Mouse (Mus musculus): Measurements from ENCODE around the gene Ccnk.

The Ccnk gene

DNA sequence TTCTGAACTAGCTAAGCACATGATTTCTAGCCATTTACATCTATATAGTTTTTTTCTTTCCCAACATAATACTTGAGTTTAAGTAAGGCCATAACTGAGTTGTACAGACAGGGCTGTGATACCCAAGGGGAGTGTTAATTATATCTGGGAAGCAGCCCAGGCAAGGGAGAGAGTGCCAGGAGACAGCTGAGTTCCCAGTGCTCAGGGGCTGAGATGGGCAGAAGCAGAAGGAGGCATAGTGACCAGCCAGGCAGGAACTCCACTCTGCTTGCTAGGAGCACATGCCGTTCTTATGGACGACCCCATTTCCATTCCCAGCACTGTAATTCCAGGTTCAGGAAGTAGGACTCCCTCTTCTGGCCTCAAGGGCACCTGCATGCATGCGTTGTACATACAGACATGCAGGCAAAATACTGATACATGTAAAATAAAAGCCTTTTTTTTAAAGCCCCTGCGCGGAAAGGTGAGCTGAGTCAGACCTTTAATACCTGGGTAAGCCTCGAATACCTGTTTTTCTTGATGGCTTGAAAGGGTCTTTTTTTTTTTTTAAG, 8.2 kb downstream of the Ccnk start:
- CTCF ChIA-PET, result no interaction called here

DNA sequence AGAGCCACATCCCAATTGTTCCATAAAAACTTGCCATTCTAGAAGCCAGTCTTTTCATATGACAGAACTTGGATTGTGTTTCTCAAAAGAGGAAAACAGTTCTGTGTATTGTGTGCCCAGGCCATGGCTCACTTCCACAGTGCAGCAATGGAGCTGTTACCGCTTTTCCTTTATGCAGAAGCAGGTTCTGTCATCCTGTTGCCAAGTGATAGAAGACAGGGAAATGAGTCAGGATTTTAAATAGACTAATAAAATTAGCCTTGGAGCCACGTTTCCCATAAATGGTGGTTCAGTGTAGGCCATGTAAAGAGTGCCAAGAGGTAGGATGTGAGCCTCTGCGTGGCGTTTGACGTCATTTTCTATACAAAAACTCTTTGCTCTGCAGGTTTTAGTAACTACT, 14.5 kb downstream of the Ccnk start:
- CTCF ChIA-PET, result no interaction called here

DNA sequence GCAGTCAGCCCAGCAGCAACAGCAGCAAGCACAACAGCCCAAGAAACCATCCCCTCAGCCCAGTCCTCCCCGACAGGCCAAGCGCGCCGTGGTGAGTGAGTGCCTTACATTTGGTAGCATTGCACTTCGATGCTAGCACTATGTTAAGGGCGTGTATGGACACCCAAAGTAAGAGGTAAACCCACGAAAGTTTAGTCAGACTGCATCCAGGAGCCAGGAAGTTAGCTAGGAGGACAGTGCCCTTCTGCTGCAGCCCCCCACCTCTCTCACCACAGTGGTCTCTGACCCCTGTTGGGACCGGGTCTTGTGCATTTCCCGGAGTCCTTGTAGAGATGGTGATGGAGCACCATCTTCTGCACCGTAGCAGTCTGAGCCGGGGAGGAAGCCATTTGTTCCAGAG, 16.4 kb downstream of the Ccnk start:
- CTCF ChIA-PET, result no interaction called here

DNA sequence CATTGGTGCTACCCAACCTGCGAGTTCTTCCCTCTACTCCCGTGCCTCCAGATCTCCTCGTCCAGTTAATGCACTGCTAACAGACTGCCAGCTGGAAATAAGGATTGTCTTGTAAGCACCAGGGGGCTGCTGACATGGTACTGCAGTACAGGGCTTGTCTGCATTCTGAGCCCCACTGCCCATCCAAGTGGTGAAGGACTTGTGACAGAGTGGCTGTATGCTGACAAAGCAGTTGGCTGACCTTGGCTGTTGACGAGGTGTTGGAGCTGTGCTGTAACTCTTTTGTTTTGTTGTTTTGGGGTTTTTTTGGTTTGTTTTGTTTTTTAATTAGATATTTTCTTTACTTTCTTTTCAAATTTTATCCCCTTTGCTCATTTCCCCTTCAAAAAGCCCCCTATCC, 19.1 kb downstream of the Ccnk start:
- CTCF ChIA-PET, result no interaction called here

DNA sequence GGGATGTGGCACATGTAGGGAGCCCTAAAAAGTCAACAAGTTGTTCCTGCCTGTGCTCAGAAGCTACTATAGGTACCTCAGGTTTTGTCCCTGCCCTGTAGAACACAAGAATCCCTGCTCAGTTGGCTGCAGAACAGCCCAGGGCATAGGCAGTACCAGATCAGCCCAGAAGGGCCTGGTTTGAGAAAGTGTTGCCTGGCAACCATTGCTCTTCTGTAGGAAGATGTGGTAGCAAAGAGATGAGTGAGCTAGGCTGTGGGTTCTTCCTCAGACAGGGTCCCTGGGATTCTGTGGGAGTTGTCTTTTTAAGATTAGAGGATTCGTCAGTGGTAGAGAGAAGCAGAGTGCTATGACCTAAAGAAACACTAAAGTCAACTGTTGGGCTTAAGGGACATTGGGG, 20.7 kb downstream of the Ccnk start:
- CTCF ChIA-PET, result interaction anchor here (0.8 kb wide), 1 partner anchor 9 kb away, joined by 3 read pairs; no protein-coding TSS in a partner anchor

DNA sequence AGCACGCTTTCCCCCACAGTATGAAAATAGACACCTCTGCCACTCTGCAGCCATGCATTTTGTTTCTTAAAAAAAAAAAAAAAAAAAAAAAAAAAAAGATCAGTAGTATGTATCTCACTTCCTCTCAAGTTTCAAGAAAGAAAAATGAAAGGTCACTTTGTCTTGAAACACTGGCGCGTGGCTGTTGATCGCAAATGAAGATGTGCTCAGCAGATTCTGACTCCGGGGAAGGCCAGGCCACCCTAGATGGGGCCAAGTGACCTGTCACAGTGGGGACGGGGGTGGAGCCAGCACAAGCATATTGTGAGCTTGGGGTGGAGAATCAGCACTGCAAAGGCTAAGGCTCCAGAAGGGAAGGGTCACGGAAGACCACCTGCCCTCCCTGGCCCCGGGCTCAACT, 24.5 kb downstream of the Ccnk start:
- CTCF ChIA-PET, result no interaction called here

DNA sequence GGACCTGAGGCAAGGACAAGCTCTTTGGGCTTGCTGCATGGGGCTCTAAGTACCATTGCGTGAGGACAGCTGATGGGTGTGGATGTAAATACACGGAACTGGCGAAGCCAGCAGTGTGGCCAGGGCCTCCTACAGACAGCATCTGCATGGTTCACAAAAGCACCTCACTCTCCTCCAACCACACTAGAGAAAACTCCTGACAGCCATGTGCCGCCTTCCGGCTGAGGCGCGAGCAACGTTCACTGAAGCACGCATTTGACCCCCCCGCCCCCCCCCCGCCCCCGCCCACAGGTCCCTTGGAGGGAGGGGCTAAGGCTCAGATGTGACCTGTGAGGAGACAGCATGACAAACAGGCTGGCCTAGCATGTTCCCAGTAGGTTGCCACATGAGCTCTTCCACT, 25.6 kb downstream of the Ccnk start:
- CTCF ChIA-PET, result interaction anchor here (0.8 kb wide), 1 partner anchor 22 kb away, joined by 3 read pairs; no protein-coding TSS in a partner anchor

DNA sequence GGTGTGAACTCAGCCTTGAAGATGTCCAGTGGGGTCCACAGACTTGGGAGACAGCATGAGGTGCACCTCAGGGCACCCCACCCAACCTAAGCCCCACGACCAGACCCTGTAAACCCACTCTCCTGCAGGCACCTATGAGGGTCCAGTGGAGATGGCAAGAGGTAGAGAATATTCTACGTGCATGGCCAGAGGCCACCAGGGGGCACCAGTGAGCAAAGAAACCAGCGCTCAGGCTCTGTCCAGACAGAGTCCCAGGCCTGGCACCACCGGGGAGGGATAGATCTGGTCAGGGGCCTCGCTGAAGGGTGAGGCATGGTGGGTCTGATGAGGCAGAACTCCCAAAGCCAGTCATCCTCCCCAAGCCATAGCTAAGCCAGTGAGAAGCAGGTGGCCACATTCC, 27.3 kb downstream of the Ccnk start:
- CTCF ChIA-PET, result interaction anchor here (1.5 kb wide), 1 partner anchor 86 kb away, joined by 4 read pairs; no protein-coding TSS in a partner anchor

DNA sequence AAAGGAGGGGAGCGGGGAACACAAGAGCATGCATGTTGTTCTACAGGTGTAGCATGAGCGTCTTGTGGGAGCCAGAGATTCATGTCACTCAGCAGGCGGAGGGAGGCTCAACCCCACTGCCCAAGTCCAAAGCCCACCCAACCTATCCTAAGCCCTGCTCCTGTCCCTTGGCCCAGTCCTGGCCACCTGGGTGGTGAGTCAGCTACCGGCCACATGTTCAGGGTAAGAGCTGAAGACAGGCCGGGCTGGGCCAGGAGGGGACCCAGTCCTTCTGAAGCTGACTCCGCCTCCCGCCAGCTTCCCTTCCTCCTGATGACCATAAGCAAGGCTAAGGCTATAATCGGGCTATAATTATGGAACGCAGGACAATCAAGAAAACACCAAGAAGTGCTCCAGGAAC, 28.8 kb downstream of the Ccnk start:
- CTCF ChIA-PET, result no interaction called here

DNA sequence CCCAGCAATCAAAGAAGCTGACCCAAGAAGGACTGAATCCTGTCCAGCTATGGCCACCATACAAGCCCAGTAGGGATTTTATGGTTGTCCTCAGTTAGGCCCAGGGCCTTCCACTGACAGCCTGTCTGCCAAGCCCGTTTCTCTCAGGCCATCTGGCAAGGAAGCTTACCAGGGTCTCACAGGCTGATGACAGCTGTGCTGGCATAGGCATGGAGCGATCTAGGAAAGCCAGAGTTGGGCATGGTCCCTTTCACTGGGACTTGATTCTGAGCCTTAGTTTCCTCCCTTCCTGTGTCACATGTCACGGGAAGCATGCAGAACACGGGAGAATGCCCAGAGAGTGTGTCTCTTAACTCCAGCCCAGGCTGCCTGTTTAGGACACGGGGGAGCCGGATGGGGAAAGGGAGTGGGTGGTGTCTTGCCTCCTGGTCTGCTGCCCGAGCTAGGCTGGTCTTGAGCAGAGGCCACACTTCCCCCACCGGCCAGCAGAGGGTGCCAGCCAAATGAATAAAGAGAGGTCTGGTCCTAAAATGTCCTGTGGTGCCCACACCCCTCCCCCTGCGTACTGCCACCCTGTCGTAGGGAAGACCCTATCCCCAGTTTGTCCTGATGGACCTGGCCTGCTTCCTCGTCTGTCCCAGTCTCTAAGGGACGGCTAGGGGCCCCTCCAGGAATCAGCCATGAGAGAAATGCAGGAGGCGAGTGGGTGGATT, 29.5 kb downstream of the Ccnk start:
- CTCF ChIA-PET, result no interaction called here

DNA sequence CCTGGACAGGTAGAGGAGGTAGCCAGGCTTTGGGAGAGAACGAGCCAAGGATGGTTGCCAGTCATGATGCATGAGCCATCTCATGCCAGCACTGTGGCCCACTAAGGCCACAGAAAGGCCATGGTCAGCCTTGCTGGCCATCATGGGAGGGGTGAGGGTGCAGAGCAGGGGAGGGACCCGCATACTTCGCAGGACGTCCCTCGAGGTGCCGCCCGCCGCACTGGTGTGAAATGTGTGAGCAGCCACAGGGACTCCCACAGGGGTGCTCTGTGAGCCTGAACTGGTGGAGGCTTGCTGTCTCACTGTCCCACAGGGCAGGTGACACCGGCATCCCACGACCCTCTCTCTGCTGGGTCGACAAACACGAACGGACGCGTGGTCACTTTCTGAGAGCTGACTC, 31.2 kb downstream of the Ccnk start:
- CTCF ChIA-PET, result no interaction called here

DNA sequence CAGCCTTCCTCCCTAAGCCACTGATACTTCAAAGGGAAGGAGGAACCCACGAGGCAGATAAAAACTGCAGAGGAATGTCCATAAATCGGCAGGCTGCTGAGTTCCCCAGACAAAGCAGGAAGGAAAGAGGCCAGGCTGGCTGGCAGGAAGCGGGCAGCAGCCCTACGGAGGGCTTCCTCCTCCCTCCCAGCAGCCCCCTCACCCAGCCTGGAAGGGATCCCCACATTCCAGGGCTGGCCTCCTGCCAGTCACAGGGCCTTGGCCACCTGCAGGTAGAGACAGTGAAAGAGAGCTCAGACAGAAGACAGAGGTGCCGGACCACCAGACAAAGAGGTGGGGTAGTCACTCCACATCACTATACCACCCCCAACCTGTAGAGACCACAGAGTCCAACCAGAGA, 32.7 kb downstream of the Ccnk start:
- CTCF ChIA-PET, result no interaction called here

DNA sequence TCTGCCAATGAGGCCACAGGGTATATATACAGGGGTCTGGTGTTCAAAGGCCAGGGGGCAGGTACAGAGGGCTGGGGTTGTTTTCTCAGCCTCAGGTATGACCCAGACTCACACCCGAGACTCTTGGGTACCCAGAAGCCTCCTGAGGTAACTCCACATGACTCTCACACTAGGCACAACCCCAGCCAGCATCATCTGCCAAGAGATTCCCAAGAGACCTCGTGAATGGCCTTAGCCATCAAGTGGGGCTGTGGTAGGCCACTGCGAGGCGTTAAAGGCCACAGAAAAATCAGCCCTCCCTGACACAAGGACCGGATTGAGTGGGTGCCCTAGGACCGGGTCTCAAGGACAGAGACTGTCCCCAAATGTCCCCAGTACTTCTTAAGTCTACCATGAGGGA, 33.1 kb downstream of the Ccnk start:
- CTCF ChIA-PET, result no interaction called here

DNA sequence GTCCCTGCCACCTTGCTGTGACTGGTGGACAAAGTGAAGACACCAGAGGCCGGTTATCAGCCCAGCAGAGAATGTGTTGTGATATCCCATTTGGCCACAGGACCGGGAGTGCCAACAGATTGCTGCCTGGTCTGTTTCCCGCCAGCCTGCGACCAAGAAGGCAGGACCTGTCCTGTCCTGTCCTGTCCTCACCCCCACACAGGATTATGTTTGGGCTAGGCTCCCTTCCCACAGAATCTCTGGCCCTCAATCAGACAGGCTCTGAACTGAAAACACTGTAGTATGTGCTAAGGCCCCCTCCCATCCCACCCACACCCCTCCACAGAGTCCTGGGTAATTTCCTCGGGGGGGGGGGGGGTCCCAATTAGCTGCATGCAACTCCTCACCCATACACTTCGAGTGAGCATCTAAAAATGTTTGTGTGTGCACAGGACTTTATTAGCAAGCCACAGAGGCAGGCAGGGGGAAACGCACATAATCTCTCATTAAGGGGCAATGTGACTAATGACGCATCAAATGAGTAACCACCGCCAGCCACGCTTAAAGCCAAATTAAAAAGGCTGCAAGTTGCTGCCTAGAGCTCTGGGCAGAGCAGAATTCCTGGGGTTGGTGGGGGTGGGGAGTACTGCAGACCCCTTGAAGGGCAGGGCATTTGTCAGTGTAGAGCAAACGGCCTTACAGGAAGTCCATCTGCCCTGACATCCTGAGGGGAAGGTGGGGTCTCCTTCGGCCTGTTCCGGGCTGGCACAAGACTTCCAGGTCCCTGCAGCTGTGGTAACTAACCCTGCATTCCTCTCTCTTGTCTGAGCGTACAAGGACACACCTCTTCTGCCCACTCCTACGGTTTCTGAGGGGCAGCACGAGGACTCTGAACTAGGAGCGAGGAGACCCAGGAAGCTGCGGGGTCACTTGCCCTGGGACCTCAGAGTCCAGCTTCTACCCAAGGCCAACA, 34.0 kb downstream of the Ccnk start:
- CTCF ChIA-PET, result no interaction called here

DNA sequence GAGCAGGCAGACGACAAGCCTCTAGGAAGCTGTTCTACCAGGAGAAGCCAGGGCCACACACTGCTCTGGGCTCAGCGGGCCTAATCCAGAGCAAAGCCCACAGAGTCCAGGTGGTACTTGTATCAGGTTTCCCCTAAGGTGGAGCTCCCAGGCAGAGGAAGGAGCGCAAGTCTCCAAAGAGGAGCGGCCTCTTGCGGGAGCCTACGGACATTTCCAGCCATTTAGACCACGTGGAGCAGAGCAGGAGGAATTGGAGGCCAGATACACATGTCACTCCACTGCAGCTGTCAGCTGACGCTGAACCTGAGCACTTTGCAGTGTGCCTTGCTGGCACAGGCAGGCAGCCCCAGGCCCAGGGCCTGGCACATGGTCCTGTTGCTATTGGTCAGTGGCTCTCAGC, 35.7 kb downstream of the Ccnk start:
- CTCF ChIA-PET, result no interaction called here

DNA sequence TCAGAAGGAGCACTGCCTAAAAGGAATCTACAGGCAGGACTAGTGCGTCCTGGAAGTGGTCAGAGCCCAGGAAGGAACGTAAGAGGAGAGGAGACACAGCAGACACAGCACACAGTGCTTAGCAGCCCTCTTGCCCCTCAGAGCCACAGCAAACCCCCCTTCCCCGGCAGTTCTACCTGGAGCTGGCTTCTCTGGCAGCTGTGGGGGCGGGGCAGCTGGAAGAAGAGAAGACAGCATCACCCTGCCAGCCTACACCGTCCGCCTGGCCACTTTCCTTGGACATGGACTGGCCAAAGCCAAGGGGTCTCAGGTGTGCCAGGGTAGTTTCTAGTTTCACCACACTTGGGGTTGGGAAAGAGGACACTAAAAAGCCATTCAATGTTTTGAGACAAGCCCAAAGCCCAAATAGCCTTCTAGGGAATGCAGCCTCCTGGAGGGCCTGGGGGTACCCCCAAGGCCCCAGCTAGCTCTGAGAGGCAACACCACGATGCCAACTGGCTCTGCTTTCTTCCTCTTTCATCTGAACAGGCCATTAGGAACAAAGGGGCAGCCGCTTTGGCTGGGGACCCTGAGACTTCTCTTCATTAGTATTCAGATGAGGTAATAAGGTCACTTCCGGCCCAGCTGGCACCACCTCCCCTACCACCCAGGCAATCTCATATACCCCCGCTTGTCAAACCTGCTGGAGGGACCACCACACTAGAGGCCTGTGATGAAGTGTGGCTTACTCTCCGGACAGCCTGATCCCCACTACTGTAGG, 37.4 kb downstream of the Ccnk start:
- CTCF ChIA-PET, result no interaction called here

DNA sequence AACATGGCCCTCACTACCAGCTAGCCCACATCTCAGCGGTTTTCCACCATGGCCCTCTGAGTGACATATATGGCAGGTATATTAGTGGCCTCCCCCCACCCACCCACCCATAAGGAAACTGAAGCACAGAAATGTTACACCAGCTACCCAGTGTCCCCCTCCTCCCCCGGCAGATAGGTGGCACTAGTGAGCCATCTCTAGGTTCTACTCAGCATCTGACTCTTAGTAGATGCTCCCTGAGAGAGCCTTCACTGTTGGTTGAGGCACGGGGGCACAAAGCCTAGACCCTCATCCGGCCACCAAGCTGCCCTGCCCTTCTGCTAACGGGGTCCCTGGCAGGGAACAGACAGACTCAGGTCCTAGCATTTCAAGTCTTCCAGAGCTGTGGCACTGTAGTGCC, 38.2 kb downstream of the Ccnk start:
- CTCF ChIA-PET, result interaction anchor here (0.5 kb wide), 1 partner anchor 31 kb away, joined by 3 read pairs; no protein-coding TSS in a partner anchor

DNA sequence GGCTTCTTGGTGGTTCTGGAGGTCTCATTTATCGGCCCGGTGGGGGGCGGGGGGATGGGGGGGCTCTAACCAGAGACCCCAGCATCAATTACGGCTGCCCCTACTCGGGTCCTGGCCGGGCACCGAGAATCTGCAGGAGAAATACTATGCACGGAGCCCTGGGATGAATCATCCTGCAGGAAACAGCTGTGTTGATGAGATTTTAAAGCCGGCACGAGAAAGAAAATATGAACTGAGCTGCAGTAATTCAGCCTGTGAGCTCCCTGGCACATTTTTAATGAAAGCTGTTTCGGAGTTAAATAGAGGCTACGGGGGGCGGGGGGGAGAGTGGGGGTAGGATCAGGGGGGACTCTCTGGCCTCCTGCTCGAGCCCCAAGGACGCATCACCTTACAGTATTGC, 39.8 kb downstream of the Ccnk start:
- CTCF ChIA-PET, result no interaction called here

DNA sequence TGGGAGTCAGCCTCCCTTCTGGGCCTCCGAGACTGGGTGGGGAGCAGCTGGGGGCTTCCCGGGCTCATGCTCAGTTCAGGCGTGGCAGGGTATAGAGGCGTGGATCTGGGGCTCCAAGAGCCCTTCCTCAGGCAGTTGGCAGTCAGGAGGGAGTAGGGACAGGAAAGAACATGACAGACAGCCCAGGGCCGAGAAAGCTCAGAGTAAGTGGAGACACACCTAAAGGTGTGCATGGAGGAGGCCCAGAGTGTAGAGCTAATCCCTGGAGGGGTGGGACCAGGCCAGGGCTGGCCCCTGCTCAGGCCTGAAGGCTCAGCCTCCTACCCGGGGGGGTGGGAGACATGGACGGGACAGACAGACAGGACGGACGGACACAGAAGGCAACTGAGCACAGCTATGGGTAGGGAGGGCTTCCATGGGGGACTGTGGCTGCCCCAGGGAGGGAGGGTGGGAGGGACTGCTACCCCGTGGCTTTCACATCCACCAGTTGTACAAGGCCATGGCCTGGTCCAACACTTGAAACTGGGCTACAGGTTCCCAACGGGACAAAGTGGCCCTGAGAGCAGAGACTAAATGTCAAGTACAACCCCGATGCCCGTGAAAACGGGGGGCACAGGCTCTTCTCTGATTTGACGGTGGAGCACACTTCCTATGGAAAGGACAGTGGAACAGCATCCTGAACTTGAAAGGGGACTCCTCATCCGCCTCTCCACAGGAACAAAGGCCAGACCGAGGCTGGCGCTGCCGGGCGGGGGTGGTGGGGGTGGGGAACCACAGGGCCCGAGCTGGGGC, 40.6 kb downstream of the Ccnk start:
- CTCF ChIA-PET, result interaction anchor here (0.6 kb wide), 1 partner anchor 538 kb away, joined by 3 read pairs; no protein-coding TSS in a partner anchor

DNA sequence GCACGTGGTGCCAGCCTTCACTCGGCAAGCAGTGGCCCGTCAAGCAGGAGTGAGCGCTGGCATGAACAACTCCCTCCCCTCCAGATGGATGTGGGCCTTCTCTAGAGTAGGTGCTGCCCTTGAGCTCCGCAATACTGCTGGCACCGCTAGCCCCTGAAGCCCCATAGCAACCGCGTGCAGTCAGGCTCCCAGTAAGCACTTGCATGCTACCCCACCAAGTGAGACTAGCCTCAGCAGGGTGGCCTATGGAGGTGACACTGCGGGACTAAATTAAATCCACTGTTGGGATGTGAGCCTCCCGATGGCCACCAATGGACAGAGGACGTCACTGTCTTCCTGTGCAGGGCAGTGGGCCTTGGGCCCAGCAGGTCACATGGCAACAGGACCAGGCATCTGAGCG, 41.2 kb downstream of the Ccnk start:
- CTCF ChIA-PET, result no interaction called here

DNA sequence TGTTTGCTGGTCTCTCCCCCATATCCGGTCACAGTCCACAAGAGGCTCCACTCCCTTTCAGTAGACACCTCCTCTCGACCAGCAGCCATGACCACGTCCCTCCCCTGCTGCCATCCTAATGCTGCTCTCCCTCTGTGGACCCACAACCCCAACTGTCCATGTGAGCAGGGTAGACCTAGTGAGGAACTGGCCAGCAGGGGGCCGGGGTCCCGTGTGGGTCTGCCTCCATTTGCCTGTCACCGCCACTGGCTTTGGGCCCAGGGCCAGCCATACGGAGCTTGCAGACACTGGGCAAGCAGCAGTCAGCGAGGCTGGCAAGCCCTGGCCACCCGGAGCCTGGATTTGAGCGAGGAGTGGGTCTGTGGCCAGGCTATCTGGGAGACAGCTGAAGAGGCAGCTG, 41.8 kb downstream of the Ccnk start:
- CTCF ChIA-PET, result no interaction called here
